Mouse (Mus musculus): ENCODE data around the gene Xylt2. TPM values are rescaled to one million over a fixed set of nuclear protein-coding genes. Genes with fewer than 3 reads are reported as not detected.
A peak's percentile ranks its signal among the peaks of the same experiment; 100 is the strongest.

Xylt2 gene
- total RNA-seq (2014; rRNA removed; ENCODE audit: low replicate concordance): 23.3 and 25.4 TPM in 2 replicates
- polyA plus RNA-seq (2015; fragmentation: Nextera tagmentation; extraction: Ambion mirVana): 7.0 and 7.5 TPM in 2 replicates

DNA sequence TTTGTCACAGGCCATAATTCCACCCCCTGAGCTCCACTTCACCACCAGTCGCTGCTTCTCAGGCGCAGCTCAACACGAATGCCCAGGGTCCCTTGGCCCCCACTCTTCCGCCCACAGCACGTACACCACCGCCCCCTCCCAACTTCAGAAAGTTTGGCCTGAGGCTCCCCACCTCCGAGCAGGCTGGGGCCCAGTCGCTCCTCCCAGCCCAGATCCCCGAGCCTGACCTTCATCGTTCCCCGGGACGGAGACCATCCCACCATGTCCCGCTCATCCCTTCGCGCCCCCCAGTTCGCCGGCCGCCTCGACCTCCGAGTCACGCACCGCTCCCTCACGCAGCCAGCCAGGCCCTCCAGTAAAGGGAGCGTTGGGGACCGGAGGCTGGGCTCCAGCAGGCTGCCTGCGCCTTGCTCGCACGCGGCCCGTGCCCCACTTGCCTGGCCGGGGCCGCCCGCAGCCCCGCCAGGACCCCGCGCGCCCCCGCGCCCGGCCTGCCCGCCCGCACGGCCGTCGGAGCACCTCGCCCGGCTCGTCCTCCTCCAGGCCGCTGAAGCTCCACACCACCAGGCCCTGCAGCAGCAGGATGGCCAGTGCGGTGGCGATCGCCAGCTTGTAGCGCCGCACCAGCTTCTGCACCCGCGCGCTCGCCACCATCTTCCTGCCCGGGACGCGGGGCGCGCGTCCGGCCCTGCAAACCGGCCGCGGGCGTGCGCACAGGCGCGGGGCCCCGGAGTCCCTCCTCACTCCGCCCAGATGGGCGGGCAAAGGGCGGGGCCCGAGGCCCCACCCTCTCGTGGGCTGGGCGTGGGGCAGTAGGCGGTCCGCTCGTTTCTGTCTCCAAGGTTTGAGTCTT, at the start of gene Xylt2:
Gene Xylt2, minus strand, starts transcription at position 762 of the 853 bp plus-strand sequence.
- peak within 1 kb of the TSS; percentile 79 for H3K27ac ChIP-seq (ENCODE audit: low read depth)
- H3K9ac ChIP-seq (replicated peaks; ENCODE audit: low read depth, low read length): peak within 1 kb of the TSS; percentile 99
- peak within 1 kb of the TSS; percentile 100 for H3K4me3 ChIP-seq (ENCODE audit: low read depth, low read length)
- WGBS: under 1% methylated on average over 79 of the region's 82 CpGs
- no peaks in the 10 kb centered on the region for H3K9me3 ChIP-seq (replicated peaks; ENCODE audit: control insufficient read depth, low read length)
- no peaks in the 10 kb centered on the region for H3K36me3 ChIP-seq (replicated peaks; ENCODE audit: control insufficient read depth, insufficient read depth, low read length)
- no peak for TF ChIP-seq CTCF (IDR thresholded peaks at IDR 0.05; ENCODE audit: low read depth)
- TF ChIP-seq EP300 (IDR thresholded peaks at IDR 0.05; ENCODE audit: low read depth): no peak
- H3K4me2 ChIP-seq (ENCODE audit: low read depth, low read length): peak within 1 kb of the TSS; percentile 96
- DNase-seq (ENCODE audit: low spot score): peak; percentile 82
- H3K4me1 ChIP-seq (ENCODE audit: control insufficient read depth, insufficient read depth): peaks cover 25% of the 10 kb centered on the region
- peak; percentile 97 for ATAC-seq (ENCODE audit: insufficient read depth, low read depth)
- no peaks in the 10 kb centered on the region for H3K27me3 ChIP-seq (ENCODE audit: control insufficient read depth, insufficient read depth, low read length)

DNA sequence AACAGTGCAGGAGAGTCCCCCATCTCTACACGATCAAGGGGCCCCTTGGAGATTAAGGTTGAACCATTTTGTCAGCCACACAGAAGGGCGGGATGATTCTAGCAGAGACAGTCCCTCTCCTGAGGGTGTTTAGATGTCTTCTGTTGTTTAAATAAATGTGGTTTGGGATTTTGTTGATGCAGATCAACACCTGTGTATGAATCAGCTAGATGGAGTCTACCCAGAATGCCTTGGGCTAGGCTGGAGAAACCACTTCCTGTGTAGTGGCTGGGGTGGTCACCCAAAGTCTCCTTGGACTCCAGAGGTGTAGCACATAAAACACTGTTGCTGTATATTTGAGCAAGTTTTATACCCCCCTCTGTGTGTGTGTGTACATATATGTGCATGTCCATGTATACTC, 41.9 kb upstream of the Xylt2 start:
- no peak for ATAC-seq (ENCODE audit: insufficient read depth, low read depth)
- Histone ChIP-seq H3K4me1 (ENCODE audit: control insufficient read depth, insufficient read depth) (peaks cover 13% of the 10 kb centered on the region; the same call in 1 of the 2 replicates), H3K9ac (replicated peaks; ENCODE audit: low read depth, low read length) (no peak overlapping the region), H3K4me3 (ENCODE audit: low read depth, low read length) (no peak overlapping the region), H3K9me3 (replicated peaks; ENCODE audit: control insufficient read depth, low read length) (no peaks in the 10 kb centered on the region), H3K27me3 (ENCODE audit: control insufficient read depth, insufficient read depth, low read length) (no peaks in the 10 kb centered on the region), H3K36me3 (replicated peaks; ENCODE audit: control insufficient read depth, insufficient read depth, low read length) (no peaks in the 10 kb centered on the region), H3K27ac (ENCODE audit: low read depth) (peak overlapping the region; percentile 12; the same call in 1 of the 2 replicates), H3K4me2 (ENCODE audit: low read depth, low read length) (no peak overlapping the region)
- no peak for DNase-seq (ENCODE audit: low spot score)
- TF ChIP-seq EP300 (IDR thresholded peaks at IDR 0.05; ENCODE audit: low read depth) (no peak), CTCF (IDR thresholded peaks at IDR 0.05; ENCODE audit: low read depth) (no peak)
- WGBS: 80% methylated on average over 2 of the region's 2 CpGs

DNA sequence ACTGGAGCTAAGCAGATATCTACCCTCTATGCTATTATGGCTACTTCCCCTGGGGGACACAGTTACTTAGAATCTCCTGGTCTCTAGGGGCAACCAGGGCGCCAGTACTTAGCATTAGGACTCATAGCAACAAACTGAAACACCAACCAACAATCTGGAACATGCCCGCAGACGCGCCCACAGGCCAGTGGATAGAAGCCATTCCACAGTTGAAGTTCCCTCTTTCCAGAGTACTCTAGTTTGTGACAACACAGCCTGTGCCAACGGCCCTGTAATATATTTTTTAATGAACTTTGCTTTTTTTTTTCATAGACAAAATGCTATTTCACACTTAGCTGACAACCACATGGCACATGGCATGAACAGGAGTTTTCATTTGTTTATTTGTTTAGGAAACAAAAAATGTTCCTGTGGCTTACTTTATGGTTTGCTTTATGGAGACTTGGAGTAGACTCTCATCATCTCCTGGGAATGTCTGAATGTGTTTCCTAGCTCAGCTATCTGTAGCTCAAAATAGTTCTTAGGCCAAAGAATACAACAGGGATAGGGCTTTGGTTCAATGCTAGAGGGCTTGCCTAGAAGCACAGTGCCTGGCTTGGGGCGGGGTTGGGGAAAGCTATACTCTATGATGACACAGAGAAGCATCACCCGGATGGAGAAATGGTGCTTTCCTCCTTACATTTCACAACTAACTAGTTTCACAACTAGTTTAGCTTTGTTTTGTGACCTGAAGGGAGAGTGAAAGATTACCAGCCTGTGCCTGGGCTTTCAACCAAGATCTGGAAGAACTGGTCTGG, 41.0 kb upstream of the Xylt2 start:
- Histone ChIP-seq H3K27me3 (ENCODE audit: control insufficient read depth, insufficient read depth, low read length) (peaks cover 4% of the 10 kb centered on the region; the same call in 1 of the 2 replicates), H3K9me3 (replicated peaks; ENCODE audit: control insufficient read depth, low read length) (no peaks in the 10 kb centered on the region), H3K4me1 (ENCODE audit: control insufficient read depth, insufficient read depth) (peaks cover 13% of the 10 kb centered on the region; the same call in 1 of the 2 replicates), H3K36me3 (replicated peaks; ENCODE audit: control insufficient read depth, insufficient read depth, low read length) (no peaks in the 10 kb centered on the region), H3K4me2 (ENCODE audit: low read depth, low read length) (no peak overlapping the region), H3K4me3 (ENCODE audit: low read depth, low read length) (no peak overlapping the region), H3K9ac (replicated peaks; ENCODE audit: low read depth, low read length) (no peak overlapping the region), H3K27ac (ENCODE audit: low read depth) (peak overlapping the region; percentile 12; the same call in 1 of the 2 replicates)
- no peak for TF ChIP-seq EP300 (IDR thresholded peaks at IDR 0.05; ENCODE audit: low read depth)
- no peak for TF ChIP-seq CTCF (IDR thresholded peaks at IDR 0.05; ENCODE audit: low read depth)
- ATAC-seq (ENCODE audit: insufficient read depth, low read depth) (peak; percentile 28; the same call in 1 of the 2 replicates), DNase-seq (ENCODE audit: low spot score) (peak; percentile 24)
- WGBS: 69% methylated on average over 7 of the region's 7 CpGs

DNA sequence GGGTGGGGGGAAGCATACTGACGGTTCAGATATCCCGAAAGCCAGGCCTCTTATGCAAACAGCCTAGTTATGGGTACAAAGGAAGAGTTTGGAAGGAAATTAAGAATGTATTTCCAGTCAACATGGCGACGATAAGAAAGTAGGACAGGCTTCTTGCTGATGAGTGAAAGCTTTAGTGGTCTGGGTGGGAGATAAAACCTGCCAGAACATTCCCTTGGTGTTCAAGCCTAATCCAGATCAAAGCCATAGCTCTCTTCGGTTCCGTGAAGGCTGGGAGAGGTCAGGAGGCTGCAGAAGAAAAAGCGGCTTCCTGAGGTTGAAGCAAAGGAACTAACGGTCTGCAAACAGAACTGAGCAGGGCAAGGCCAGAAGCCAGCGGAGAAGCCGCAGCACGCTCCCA, 39.9 kb upstream of the Xylt2 start:
- 42% methylated on average over 11 of the region's 11 CpGs for WGBS
- Histone ChIP-seq H3K4me1 (ENCODE audit: control insufficient read depth, insufficient read depth) (peaks cover 13% of the 10 kb centered on the region; the same call in 1 of the 2 replicates), H3K9ac (replicated peaks; ENCODE audit: low read depth, low read length) (no peak overlapping the region), H3K36me3 (replicated peaks; ENCODE audit: control insufficient read depth, insufficient read depth, low read length) (no peaks in the 10 kb centered on the region), H3K9me3 (replicated peaks; ENCODE audit: control insufficient read depth, low read length) (no peaks in the 10 kb centered on the region), H3K4me3 (ENCODE audit: low read depth, low read length) (no peak overlapping the region), H3K27me3 (ENCODE audit: control insufficient read depth, insufficient read depth, low read length) (peaks cover 4% of the 10 kb centered on the region; the same call in 1 of the 2 replicates), H3K4me2 (ENCODE audit: low read depth, low read length) (peak overlapping the region; percentile 40; the same call in 1 of the 2 replicates), H3K27ac (ENCODE audit: low read depth) (0 out of 2 replicates have a peak overlapping the region, but pooled peaks have one; percentile 20)
- TF ChIP-seq EP300 (IDR thresholded peaks at IDR 0.05; ENCODE audit: low read depth) (no peak), CTCF (IDR thresholded peaks at IDR 0.05; ENCODE audit: low read depth) (no peak)
- DNase-seq (ENCODE audit: low spot score) (no peak), ATAC-seq (ENCODE audit: insufficient read depth, low read depth) (no peak)

DNA sequence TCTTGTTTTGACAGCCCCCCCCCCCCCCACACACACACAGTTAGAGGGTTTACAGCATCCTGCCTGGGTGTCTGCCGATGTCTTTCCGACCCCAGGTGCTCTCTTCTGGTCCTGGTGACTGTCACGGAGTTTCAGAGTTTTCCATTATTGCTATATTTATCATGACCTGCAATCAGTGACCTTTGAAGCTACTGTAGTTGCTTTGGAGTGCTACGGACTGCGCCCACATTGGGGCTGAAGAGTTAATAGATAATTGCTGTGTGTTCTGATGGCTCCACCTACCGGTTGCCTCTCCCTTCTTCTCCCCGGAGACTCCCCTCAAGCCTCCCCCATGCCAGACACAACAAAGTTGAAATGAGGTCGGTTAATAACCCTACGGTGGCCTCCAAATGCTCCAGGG, 39.4 kb upstream of the Xylt2 start:
- no peak overlapping the region for H3K4me3 ChIP-seq (ENCODE audit: low read depth, low read length)
- peaks cover 4% of the 10 kb centered on the region; the same call in 1 of the 2 replicates for H3K27me3 ChIP-seq (ENCODE audit: control insufficient read depth, insufficient read depth, low read length)
- DNase-seq (ENCODE audit: low spot score): peak; percentile 69

More for the DNA sequence above, 39.4 kb upstream of the Xylt2 start:
- Histone ChIP-seq H3K9me3 (replicated peaks; ENCODE audit: control insufficient read depth, low read length) (no peaks in the 10 kb centered on the region), H3K4me1 (ENCODE audit: control insufficient read depth, insufficient read depth) (peaks cover 13% of the 10 kb centered on the region; the same call in 1 of the 2 replicates), H3K36me3 (replicated peaks; ENCODE audit: control insufficient read depth, insufficient read depth, low read length) (no peaks in the 10 kb centered on the region), H3K27ac (ENCODE audit: low read depth) (no peak overlapping the region), H3K4me2 (ENCODE audit: low read depth, low read length) (peak overlapping the region; percentile 40), H3K9ac (replicated peaks; ENCODE audit: low read depth, low read length) (no peak overlapping the region)
- WGBS: 6% methylated on average over 9 of the region's 9 CpGs
- TF ChIP-seq CTCF (IDR thresholded peaks at IDR 0.05; ENCODE audit: low read depth) (peak; percentile 58), EP300 (IDR thresholded peaks at IDR 0.05; ENCODE audit: low read depth) (no peak)
- peak; percentile 57; the same call in 1 of the 2 replicates for ATAC-seq (ENCODE audit: insufficient read depth, low read depth)
